Mouse (Mus musculus) large intestine, adult 2 months (tissue): ENCODE results near the gene Mus81. TPM values are rescaled to one million over a fixed set of nuclear protein-coding genes. Genes with fewer than 3 reads are reported as not detected.

ENCODE experiments used
- DNase-seq: peaks from one replicate; pipeline ENCODE4 v3.0.0-alpha.2; 2012; ENCODE audit warnings: low read depth, low spot score
- WGBS: fragments of 180-500 bp; shearing (Covaris S2); methylation state at CpG from one replicate; pipeline ENCODE4 v1.1.7; 2018; 5-methylcytosine and 5-hydroxymethylcytosine counted together
- polyA plus RNA-seq: library from polyadenylated mRNA; depleted of rRNA; stranded (reverse); fragments of >200 nt; gene quantifications from 2 replicates; pipeline ENCODE4 v1.2.3, GENCODE M21; 2012

The Mus81 gene
- polyA plus RNA-seq, 1 experiment = 29.1 TPM

GRCm38 (mm10) chr19:5474281-5475068, 13.7 kb downstream of the Mus81 start:
- 1% methylated on average over 68 of the region's 68 CpGs for WGBS
- DNase-seq = no peak

DNA sequence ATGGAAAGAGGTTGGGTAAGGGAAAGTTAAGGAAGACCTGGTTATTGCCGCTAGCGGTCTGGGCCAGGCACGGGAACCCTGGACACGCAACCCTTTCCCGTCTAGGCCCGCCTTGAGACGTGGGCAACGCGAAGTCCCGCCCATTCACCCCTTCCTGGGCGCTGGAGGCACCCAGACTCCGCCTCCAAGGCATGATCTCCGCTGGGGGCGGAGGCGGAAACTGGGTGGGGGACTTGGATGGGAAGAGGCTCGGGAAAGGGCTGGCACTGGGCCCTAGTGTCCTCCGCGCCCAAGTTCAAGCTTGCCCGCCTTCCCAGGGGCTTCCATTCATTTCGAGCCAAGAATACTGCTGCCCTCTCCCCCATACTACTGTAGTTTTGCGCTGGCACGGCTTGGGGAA, 14.5 kb downstream of the Mus81 start, which contains the start of gene Efemp2:
TSS of gene Efemp2 (plus strand) at position 235 of the 400 bp plus-strand sequence.
- DNase-seq = peak; percentile 64
- WGBS = 2% methylated on average over 22 of the region's 22 CpGs

GRCm38 (mm10) chr19:5472857-5473256, 15.3 kb downstream of the Mus81 start:
- DNase-seq = no peak
- WGBS = 70% methylated on average over 3 of the region's 3 CpGs

DNA sequence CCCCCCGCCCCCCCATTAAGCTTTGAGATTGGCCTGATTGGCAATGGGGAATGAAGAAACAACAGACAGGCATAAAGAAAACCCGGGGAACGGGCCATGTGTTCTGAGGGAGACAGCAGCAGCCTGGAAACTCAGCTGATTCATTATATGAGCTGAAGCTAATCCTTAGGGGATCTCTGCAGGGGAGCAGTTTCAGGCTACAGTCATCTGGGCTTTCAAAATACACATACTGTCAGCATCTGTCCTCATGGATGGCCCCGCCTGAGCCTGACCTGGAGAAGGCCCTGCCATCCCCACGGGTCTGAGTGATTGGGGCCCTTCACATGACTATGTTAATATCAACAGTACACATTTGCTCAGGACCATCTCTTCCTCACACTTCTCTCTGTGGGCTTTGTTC, 16.4 kb downstream of the Mus81 start:
- WGBS = 51% methylated on average over 5 of the region's 5 CpGs
- no peak for DNase-seq

DNA sequence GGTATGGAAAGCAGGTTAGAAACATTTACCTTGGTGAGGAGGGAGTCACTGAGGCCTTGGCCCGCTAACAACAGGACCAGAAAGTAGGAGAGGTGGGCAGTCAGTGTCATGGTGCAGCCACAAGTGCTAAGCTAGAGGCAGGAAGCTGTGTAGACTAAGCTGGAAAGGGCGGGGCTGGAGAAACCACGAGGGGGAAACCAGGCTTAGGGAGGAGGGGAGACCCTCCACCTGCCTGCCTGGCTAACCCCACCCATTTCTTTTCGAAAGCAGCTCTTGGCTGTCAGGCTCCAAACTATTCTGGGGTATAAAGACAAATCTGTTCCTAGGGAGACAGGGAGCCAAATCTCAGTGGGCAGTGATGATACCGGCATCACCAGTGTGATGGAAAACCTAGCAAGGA, 19.8 kb downstream of the Mus81 start, which contains the start of gene Ctsw:
TSS of gene Ctsw (minus strand) at position 134 of the 400 bp plus-strand sequence.
- WGBS = 46% methylated on average over 5 of the region's 5 CpGs
- DNase-seq = no peak

DNA sequence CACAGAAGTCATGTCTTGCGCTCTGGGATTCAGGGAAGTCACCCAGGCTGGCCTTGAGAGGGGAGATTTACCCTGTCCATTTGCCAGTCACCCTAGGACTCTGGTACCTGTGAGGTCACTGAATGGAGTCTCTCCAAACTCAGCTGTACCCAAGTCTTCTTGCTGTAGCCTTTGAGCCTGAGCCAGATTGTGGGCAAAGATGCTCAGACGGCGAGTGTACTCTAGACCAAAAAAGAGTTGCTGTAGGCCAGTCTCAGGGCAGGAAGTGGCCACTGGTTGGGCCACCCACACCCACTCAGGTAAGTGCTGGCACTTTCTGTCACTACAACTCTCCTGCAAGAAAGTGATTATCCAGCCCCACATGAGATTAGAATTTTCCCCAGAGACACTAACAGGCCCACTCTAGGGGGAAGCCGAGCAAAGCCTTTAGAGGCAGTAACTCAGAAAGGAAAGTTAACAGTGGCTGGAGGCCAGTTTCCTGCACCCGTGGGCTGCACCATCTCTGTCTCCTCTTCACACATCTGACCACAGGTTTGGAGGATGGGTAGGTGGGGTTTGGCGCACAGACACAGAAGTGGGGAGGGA, 21.2 kb downstream of the Mus81 start:
- DNase-seq = no peak
- 82% methylated on average over 6 of the region's 6 CpGs for WGBS

- WGBS = 94% methylated on average over 8 of the region's 8 CpGs
- DNase-seq = no peak
Observed at GRCm38 (mm10) chr19:5465037-5465436, 23.2 kb downstream of the Mus81 start.

- DNase-seq = no peak
- WGBS = 59% methylated on average over 15 of the region's 15 CpGs
Observed at GRCm38 (mm10) chr19:5463791-5464562, 24.2 kb downstream of the Mus81 start.

- WGBS = 93% methylated on average over 9 of the region's 9 CpGs
- DNase-seq = no peak
Observed at GRCm38 (mm10) chr19:5463212-5463611, 25.0 kb downstream of the Mus81 start.

DNA sequence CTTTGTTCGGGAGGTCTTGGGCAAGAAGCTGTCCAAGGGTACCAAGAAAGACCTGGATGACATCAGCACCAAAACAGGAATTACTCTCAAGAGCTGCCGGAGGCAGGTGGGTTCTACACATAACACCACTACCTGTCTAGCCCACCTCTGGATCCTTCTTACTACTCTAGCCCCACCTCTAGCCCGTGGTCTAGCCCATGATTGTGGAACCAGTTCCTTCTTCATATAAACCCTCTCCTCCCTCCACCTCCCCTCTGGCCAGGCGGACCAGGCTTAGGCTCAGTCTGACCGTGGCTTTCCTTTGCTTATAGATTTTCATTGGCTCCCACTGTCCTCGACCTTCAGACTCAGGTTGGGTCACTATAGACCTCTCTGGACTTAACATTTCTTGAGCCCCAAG, 26.8 kb downstream of the Mus81 start:
- no peak for DNase-seq
- 79% methylated on average over 6 of the region's 6 CpGs for WGBS

DNA sequence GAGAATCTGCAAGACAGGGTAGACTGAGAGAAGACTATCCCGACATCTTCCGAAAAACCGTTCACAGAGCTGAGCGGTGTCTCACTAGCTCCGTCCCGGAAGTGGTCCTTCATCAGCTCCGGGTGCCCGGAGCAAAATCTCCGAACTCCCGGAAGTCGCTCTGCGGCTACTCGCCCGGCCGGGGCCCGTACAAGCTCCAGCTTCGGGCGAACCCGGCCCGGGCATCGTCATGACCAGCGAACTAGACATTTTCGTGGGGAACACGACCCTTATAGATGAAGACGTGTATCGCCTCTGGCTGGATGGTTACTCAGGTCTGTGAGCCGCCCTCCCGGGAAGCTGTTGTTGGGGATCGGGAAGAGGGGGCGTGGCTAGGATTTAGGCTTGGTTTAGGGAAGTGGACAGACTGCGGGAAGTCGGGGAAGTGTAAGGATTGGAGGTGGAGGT, 27.7 kb downstream of the Mus81 start, which contains the start of gene Fibp:
TSS of gene Fibp (plus strand) at position 151 of the 447 bp plus-strand sequence.
- DNase-seq = no peak
- WGBS = under 1% methylated on average over 32 of the region's 32 CpGs

DNA sequence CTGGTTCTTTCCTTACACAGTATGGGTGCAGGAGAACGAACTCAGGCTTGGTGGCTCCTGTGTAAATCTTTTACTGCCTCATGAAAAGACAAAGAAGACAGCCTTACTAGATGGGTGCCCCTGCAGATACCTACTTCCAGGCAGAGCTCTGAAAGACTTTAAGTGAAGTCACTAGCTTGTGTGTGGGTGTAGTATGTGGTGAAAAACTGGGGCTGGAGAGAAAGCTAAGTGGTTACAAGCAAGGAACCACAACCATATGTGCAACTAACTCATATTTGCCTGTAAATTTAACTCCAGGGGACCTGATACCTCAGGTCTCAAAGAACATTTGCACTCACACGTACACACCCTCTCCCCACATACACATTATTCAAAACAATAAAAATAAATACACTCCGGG, 28.3 kb downstream of the Mus81 start:
- WGBS = 14% methylated on average over 3 of the region's 3 CpGs
- no peak for DNase-seq

DNA sequence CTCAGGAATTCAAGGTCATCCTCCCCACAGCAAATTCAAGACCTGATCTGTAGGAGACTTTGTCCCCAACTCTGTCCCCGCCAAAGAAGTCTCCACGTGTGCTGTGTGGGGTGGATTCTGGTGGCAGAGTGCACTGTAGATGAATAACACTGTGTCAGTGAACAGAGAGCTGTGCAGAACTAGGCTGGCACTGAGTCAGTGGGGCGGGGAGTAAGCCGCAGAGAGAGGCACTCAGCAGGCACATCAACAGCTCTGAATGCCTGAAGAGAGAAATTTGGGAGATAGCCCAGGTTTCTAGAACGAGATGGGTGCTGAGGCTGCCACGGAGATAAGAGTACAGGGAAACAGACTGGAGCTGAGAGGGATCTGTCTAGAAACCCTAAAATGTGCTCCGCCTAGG, 29.2 kb downstream of the Mus81 start:
- WGBS = 65% methylated on average over 7 of the region's 7 CpGs
- no peak for DNase-seq

DNA sequence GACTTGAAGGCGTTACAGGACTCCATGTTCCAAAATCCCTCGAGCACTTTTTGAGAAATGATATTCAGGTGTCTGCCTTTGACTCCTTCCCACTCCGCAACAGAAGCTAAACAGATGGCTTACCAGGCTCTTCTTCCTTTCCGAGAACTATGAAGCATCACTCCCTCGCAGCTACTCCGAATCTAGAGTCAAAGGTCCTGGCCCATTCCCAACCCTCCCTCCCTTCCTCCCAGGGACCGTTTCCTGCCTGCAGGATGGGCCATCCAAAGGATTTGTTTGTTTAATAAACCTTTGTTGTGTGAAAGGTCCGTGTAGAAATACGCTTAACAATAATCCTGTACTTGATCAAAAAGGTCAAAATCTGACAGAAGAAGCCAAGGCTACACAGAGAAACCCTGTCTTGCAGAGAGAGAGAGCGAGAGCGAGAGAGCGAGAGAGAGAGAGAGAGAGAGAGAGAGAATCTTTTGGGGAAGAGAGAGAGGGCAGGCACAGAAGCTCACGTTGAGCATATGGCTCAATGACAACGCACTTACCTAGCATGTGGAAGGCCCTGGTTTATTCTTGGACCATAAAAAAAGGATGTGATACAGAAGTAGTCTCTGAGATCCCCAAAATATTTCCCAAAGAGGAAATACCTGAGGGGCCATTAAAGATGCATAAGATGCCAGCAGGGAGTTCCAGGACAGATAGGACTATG, 30.3 kb downstream of the Mus81 start, which contains the start of gene Ccdc85b:
TSS of gene Ccdc85b (minus strand) at position 149 of the 697 bp plus-strand sequence.
- WGBS = 10% methylated on average over 14 of the region's 14 CpGs
- DNase-seq = no peak

GRCm38 (mm10) chr19:5456922-5457745, 31.1 kb downstream of the Mus81 start:
- WGBS = under 1% methylated on average over 70 of the region's 70 CpGs
- peak; percentile 85 for DNase-seq

DNA sequence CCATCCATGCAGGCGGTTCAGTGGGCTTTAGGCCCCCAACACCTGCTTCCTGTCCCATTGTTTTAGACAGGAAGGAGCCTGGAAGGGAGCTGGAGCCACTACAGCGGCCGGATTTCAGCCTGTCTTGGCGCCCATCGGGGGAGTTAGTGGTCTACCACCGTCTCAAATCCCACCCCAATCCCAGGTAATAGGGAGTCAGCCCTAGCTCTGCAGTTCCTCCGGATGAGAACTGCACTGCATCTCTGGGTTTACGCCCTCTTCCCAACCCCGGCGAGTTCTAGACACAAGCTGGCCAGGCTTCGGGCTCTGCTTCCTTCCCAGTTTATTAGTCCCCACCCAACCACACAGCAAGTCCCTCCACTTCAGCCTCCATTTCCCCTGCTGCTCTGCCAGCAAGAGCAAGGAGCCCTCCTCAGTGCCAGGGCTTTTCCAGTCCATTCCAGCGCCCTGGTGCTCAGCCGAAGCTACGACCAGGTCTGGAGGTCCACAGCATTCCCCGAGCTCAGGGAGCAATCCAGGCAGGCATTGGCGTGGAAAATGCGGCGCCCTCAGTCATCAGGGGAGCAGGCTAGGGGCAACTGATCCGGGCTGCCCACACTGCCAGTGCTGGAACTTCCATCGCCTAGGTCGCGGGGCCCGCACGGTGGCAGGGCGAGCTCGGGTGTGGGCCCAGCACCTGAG, 31.8 kb downstream of the Mus81 start:
- no peak for DNase-seq
- WGBS = 3% methylated on average over 26 of the region's 26 CpGs

DNA sequence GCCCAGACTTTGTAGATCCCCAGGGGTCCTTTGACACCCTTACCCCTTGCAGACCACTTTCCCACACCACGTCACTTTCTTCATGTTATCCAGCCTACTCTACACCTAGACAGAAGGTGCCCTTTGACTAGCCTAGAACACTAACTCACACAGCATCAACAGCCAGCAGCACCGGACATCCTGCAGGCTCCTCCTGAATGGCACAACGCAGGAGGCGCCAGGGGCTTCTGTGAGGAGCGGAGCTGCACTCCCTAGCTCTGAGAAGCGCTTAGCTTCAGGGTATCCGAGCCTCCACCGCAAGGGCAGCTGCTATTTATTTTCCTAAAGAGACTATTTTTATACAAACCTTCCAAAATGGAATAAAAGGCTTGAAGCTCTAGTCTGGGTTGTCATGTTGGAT, 32.6 kb downstream of the Mus81 start:
- DNase-seq = no peak
- 81% methylated on average over 8 of the region's 8 CpGs for WGBS

DNA sequence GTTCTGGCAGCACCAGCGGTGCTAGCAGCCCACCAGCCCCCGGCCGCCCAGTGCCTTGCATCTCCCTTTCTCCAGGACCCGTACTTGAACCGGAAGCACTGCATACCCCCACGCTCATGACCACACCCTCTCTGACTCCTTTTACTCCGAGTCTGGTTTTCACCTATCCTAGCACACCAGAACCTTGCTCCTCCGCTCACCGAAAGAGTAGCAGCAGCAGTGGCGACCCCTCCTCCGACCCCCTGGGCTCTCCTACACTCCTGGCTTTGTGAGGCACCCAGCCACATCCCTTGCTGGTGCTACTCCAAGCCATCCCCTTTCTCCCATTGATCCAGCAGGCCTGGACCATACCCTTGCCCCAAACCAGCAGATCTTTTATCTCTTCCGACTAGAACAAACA, 33.2 kb downstream of the Mus81 start:
- DNase-seq = no peak
- WGBS = 79% methylated on average over 12 of the region's 12 CpGs
